Mouse (Mus musculus) 3134 (cell line): ENCODE data around the gene Igfals.

ENCODE experiments used
- DNase-seq: peaks from one replicate; pipeline ENCODE4 v3.0.0-alpha.2; 2011; ENCODE audit warnings: low spot score; ENCODE audit not compliant: insufficient read length; ENCODE audit errors: extremely low read depth

The Igfals gene

DNA sequence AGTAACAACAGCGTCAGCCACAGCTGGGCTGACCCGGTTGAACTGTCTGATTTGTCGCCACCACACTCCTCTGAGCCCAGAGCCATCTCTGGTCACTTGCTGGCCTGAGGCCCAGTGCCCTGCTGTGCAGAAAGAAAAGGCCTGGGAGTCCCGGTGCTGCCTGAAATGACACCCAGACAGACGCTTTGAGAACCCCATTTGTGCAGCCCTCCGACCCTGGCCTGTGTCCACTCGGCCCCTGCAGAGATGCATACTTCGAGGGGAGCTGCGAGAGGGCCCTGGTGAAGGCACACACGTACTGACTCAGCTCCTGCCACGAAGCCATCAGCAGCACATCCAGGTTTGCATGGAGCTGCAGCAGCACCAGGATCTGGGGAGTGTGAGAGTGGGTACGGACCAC, 27.0 kb downstream of the Igfals start:
- DNase-seq, result no peak

DNA sequence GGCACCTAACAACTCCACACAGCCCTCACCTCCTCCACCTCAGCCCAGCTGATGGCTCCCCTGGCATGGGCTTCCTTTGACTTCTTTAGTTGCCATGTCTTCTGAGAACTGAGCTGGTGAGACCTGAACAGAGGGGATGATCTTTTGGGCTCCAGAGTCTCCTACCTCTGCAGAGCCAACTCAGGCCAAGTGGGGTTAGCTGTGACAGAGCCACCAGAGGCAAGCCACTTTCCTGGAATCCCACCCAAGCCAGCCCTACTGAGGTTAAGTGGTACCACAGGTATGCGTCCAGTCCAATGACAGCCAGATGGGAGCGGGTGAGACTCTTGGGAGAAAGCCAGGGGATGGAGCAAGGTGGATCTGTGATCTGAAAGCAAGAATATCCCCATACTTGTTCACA, 27.5 kb downstream of the Igfals start:
- no peak for DNase-seq

DNA sequence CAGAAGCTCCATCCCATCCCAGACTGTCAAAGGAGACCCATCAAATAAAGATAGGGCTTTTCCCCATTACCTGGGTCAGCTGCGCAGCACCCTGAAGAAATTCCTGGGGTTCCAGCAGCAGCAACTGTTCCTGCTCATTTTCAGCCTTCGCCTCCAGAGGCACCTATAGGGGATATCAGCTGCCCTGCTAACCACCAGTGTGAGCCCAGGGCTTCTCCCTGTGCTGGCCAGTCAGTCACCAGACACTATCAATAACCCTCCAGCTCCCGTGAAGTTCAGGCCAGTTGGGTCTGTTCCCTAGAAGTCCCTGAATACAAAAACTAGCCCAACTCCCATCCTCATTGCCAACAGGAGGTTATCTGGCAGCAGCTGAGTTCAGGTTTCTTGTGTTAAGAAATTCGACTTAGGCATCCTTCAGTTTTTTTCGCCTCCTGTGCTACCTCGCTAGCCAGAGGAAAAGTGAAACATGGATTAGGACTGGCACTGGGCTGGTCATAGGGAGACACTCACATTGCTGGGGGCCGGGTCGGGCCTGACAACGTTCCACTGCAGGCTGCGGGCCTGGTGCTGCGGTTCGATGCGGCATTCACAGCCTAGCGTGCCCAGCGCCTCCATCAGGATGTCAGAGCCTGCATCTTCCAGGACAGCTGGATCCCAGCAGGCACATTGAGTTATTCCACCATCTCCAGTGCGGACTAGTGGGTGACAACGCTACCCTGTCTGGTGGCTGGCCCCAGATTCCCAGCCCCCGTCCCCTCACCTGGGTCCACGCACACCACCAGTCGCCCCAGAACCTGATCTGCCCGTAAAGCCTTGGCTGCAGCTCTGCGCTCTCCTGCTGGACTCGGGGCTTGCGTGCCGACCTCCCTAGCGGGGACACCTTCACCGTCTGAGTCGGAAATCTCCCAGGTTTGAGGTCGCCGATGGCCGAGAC, 28.5 kb downstream of the Igfals start:
- DNase-seq, result no peak

DNA sequence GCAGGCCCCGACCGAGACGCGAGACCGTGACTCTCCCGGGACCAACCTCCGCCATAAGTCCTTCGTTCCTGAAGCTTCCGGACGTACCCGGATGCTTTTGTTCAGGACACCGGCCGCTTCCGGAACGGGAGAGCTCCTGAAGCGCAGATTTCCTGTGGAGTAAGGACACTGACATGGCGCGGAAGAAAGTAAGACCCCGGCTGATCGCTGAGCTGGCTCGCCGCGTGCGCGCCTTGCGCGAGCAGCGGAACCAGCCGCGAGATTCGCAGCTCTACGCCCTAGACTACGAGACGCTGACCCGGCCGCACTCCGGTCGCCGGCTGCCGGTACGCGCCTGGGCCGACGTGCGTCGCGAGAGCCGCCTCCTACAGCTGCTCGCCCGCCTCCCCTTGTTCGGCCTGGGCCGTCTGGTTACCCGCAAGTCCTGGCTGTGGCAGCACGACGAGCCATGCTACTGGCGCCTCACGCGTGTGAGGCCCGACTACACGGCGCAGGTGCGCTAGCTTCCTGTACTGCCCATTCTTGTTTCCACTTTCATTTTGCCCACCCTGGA, 29.3 kb downstream of the Igfals start, which contains the start of the genes Eme2 and Mrps34:
Gene Eme2 (minus strand): TSS at position 93 of the 553 bp plus-strand sequence.
Gene Mrps34 (plus strand): TSS at position 122 of the 553 bp plus-strand sequence.
- peak; percentile 89 for DNase-seq

DNA sequence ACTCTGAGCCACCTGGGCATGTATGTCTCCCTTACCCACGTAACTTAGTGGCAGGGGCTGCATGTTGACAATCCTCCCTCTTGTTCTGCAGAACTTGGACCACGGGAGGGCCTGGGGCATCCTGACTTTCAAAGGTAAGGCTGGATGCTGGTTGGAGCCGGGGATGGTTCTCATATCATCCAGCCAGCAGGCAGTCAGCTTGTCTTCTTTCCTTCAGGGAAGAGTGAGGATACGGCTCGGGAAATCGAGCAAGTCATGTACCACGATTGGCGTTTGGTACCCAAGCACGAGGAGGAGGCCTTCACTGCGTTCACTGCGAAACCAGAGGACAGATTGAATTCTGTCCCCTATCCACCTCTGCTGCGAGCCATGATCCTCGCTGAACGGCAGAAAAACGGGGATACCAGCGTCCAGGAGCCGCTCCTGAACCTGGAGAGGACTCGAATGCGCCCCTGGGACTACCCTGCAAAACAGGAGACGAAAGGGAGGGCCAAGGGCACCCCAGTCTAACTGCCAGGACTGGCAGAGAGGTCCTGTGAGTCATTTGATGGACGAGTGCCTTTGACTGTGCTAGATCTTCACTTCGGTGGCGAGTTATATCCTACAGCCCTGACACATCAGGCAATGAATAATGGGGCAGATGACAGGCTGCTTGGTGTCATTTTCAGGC, 29.9 kb downstream of the Igfals start:
- peak; percentile 62 for DNase-seq

DNA sequence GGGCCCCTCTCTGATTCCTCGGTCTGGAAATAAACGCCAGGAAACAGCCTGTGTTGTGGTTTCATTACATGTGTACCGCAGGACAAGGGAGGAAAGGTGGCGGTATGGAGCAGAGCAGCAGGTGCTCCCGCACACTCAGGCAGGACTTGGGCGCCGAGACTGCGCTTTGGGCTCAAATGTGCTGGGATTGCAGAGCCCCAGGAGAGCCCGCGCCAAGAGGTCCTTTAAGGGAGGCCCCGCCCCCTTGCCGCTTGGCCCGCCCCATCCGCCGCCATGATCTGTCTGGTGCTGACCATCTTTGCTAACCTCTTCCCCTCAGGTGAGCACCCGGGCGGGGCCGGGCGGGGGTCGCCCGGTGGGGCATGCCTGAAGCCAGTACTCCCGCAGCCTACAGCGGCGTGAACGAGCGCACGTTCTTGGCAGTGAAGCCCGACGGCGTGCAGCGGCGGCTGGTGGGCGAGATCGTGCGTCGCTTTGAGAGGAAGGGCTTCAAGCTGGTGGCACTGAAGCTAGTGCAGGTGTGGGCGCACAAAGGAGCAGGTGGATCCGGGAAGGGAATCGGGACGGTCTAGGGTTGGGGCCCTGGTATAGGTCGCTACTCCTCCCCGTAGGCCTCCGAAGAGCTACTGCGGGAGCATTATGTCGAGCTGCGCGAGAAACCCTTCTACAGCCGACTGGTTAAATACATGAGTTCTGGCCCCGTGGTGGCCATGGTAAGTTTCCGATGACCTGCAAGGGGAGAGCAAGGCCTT, 30.6 kb downstream of the Igfals start, which contains the start of gene Nme3:
Gene Nme3 (plus strand): TSS at position 260 of the 752 bp plus-strand sequence.
- peak; percentile 72 for DNase-seq

DNA sequence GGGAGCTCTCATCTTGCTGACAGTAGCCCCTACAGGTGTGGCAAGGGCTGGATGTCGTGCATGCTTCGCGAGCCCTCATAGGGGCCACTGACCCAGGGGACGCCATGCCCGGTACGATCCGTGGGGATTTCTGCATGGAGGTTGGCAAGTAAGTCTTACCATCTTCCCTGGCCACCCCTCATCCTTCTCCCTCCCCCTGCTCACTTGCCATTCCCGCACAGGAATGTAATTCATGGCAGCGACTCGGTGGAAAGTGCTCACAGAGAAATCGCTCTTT, 31.1 kb downstream of the Igfals start:
- DNase-seq, result no peak

DNA sequence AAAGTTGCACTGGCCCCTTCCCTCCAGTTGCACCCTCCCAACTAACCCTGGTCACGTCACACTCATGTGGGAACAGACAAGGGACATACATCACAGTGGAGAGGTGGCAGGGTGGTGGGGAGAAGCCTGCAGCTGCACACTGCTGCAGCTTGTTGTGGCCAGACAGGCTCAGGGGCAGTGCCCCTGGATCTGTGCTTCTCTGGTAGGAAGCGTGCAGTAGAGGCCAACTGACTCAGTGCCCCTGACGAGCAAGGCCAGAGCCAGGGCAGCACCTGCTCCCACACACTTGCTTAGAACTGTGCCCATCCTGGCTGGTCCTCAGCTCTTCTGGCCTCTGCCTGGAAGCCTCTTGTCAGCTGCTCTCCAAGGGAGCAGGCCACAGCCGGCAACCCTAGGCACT, 31.8 kb downstream of the Igfals start:
- DNase-seq, result no peak

DNA sequence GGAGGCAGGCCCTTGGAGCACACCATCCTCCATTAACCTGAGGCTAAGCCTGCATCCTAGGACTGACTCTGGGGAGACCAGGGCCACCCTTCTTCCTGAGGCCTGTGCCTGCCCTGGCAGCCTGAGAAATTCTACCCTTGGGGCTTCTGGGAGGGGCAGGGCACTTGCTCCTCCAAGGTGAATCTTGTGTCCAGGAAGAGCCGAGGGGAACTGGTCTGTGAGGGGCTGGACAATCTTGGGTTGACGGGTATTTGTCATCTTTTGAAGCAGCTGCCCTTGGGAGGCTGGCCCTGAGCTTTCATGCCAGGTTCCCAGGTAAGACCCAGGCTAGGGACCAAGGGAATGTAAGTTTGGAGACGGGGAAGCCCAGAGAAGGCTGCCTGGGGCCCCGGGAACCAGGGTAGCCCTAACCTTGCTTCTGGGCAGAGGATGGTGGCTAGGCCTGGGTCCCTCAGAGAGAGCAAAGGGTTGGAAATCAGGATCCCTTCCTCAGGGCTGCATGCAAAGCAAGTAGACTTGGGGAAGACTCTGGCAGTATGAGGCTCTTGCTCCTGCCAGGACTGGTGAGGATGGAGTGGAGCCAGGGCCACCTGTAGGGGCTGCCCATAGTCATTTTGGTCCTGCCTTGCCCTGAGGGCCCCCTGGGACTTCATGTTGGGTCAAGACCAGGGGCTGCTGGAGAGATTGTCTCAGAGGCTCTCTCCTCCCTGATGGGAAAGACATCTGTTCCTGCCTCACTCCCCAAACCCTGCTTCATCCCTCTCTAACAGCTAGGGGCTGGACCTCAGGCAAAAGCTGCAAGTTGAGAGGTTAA, 32.5 kb downstream of the Igfals start:
- DNase-seq, result no peak

DNA sequence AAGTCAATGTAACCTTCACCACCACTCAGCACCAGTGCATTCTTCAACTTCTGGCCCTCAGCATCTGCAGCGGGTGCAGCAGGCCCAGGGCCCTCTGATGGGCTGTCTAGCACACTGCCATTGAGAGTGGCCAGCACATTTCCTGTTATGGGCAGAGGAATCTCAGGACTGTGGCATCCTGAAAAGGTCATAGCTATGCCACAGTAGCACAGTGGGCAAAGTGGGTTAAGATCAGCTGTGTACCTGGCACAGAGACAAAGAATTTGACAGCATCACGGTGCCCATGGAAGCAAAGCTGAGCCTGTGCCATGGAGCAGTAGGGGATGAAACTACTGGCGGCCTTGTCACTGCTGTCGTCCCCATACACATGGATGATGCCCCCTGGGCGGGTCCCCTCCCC, 33.4 kb downstream of the Igfals start:
- DNase-seq, result no peak

DNA sequence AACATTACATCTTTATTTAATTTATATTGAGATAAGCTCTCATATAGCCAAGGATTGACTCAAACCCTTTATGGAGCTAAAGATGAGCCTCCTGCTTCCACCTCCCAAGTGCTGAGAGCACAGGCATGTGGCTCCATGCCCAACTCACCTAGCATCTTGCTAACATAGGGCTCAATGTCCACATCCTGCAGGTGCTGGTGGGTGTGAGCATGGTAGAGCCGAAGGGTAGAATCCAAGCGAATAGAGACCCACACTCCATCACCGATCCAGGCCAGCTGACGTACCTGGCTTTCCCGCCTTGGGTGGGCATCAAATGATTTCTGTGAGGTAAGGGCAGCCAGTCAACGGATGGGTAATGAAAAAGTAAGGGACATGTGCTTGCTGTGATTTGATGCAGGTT, 34.2 kb downstream of the Igfals start:
- DNase-seq, result no peak

DNA sequence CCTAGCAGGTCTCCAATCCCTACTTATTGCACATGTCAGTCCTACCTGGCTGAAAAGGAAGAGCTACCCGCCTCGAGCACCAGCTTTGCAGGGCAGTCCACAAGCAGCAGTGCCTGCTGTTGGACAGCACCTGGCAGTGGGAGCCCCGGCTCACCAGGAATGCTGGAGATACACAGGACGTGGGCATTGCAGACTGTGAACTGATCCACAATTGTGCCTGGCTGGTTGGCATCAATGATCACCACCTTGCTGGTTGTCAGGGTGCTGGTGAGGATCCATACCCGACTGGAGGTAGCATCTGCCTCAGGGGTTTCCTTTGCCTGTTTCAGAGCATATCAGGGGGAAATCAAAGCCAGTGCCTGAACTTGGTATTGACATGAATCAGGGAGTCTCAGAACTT, 36.3 kb downstream of the Igfals start:
- DNase-seq, result no peak

DNA sequence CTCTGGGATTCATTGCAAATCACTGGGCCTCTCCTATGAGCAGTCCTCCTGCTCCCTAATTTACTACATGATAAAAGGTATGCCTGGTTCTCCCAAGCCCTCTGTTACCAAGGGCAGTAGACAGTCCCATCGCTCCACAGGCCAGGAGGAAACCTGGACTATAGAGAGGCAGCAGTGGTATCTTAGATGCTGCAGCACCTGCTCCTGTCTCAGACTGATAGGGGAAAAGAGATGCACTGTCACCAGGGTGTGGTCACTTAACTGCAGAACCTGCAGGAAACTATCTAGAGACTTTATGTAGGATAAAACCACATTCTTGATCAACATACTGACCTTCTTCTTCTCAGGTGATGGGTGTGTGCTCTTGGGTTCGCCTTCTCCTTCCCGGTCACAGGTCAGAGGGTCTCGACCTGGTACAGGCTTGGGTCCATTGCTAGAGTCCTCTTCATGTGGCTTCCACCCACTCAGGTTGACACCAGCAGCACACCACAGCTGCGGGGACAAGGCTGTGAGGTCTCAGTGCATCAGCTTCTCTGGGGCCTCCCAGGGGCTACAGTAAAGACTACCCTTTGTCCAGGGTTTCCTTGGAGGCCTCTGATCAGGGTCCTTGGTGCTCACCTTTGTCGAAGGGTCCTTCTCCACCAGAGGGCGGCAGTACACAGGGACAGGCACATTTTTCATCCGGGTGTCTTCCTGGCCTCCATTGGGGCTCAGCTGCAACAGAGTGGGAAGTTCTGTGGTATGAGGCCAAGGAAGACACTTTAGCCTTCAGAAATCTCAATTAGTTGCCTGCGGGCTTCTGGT, 37.1 kb downstream of the Igfals start:
- no peak for DNase-seq

DNA sequence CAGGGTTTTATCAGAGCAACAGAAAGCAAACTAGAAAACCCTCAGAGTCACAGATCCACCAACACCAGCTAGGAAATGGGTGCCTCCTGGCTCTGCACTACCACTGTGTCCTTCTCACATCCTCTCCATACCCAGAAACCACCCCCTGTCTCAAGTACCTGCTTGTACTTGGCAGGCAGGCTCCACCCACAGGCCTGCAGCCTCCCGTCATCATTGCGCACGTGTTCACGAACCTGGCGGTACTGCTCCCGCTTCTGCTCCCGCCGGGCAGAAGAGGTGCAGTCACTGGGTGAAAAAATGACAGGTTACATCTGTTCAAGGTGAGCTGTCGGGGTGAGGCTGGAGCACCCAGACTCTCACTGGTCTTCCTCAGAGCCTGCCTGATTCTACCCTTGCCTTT, 38.0 kb downstream of the Igfals start:
- no peak for DNase-seq

DNA sequence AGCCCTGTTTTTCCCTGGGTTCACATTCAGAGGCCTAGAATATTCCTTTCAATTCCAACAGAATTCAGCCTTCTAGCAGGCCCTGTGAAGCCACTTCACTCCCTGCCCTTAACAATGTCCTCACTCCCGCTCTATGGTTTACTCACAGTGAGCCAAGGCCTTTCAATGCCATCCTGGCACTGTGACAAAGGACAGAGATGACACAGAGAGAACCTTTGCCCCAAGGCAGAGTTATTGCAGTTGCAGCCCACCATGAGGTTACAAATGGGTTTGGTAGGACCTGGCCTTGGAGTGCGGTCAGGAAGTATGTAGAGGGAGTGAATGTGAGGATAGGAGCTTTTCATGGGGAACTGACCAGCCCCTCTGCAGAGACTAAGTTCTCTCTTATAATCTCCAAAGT, 41.8 kb downstream of the Igfals start:
- DNase-seq, result no peak

DNA sequence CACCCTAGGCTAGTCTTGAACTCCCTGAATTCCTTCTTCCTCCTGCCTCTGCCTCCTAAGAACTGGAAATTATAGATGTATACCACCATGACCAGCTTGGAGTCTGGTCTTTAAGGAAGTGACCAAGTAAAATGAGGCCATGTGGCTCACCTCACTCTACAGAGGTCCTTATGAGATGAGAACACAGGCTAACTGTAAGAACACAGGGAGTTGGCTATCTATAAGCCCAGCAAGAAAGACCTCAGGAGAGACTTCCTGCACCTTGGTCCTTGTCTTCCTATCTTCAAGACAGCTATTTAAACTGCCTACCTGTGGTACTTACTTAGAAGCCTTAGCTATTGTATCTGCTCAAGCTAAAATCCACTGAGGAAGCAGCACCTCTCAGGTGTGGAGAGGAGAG, 48.2 kb downstream of the Igfals start:
- no peak for DNase-seq

DNA sequence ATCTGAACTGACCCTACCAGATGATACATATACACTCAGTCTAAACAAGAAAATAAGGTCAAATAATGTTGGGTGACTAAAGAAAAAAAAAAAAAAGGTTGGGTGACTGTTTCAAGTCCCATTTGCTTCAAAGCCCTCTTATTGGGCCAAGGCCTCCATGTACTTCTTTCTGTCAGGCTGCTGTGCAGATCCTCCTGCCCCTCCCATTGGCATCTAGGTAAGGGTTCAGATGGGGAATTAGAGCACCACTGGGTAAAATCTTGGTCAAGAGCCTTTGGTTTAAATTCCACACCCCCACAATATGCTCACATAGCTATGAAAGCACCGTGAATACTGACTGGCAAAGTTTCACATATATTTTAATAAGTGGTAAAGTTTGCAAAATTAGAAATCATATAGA, 57.4 kb downstream of the Igfals start:
- no peak for DNase-seq

DNA sequence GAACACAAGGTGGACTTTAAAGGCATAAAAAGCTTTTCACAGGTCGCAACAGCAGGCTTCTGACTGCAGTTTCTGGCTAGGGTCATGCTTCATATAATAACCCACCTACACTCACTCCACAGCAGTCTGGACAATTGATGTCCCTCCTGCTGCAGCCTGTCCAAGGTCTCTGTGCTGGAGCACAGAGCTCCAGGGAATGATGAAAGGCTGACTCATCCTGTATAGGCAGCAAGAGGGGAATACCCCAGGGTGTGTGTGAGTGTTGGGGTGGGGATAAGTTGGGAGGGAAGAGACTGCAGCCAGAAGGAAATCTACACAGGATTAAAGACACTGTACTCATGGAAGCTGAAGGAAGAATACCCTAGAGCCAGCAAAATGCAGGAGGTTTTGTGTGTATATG, 63.7 kb downstream of the Igfals start:
- peak; percentile 63 for DNase-seq
